Mouse (Mus musculus) cortical plate, adult 2 months (tissue): ENCODE data around the gene Dctn3.

ENCODE experiments used
- CTCF ChIP-seq: fragments of 200-500 bp; IDR thresholded peaks from 2 replicates; pipeline ENCODE4 v1.5.1; 2011; ENCODE audit warnings: mild to moderate bottlenecking, control low read depth, low read length; ENCODE audit not compliant: insufficient read depth; ENCODE audit errors: extremely low read depth
- POLR2A ChIP-seq: fragments of 200-500 bp; IDR thresholded peaks from 2 replicates; pipeline ENCODE4 v1.6.1; 2011; ENCODE audit warnings: mild to moderate bottlenecking, low read length, control low read depth; ENCODE audit not compliant: insufficient read depth; ENCODE audit errors: extremely low read depth

DNA sequence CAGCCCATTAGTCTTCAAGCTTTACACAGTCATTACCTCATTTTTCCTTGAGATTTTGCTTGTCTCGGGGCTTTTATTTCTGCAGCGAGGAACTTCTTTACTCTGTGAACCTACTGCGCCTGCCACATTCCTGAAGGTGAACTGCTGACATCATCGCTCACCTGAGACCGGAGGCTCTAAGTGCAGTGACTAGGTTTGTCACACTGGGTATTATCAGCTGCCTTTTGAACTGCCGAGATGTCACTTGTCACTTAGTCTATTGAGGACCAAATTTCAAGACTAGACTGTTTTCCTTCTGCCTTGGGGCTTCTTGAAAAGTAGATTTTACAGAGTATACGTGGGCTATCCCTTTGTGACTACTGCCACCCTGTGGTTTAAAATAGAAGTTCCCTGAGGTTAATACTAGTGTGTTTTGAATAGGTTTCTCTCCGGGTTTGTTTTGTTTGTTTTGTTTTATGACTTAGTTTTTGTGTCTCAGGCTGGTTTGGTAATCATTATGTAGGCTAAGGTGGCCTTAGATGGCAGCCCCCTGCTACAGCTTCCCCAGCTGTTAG lies 14.7 kb downstream of the Dctn3 start:
- TF ChIP-seq CTCF (peak; percentile 15; the same call in 1 of the 2 replicates), POLR2A (no peak)
